Mouse (Mus musculus) heart, adult 9 months (tissue): ENCODE results near the gene Mxi1.

ENCODE experiments used
- DNase-seq, 2 experiments: peaks; one replicate each; pipeline ENCODE4 v3.0.0; 2022; ENCODE audit warnings: low spot score in 2 of 2

Mxi1 gene

GRCm38 (mm10) chr19:53310348-53310747 lies at the start of gene Mxi1:
Gene Mxi1, plus strand, starts transcription at chr19:53310518.
- peak; percentile 84 to 86 for DNase-seq

- no peak for DNase-seq
Observed at GRCm38 (mm10) chr19:53260828-53261227, 49.5 kb upstream of the Mxi1 start.

GRCm38 (mm10) chr19:53262061-53262460 lies 48.3 kb upstream of the Mxi1 start:
- no peak for DNase-seq

- no peak for DNase-seq
Observed at GRCm38 (mm10) chr19:53263859-53264733, 46.2 kb upstream of the Mxi1 start.

DNA sequence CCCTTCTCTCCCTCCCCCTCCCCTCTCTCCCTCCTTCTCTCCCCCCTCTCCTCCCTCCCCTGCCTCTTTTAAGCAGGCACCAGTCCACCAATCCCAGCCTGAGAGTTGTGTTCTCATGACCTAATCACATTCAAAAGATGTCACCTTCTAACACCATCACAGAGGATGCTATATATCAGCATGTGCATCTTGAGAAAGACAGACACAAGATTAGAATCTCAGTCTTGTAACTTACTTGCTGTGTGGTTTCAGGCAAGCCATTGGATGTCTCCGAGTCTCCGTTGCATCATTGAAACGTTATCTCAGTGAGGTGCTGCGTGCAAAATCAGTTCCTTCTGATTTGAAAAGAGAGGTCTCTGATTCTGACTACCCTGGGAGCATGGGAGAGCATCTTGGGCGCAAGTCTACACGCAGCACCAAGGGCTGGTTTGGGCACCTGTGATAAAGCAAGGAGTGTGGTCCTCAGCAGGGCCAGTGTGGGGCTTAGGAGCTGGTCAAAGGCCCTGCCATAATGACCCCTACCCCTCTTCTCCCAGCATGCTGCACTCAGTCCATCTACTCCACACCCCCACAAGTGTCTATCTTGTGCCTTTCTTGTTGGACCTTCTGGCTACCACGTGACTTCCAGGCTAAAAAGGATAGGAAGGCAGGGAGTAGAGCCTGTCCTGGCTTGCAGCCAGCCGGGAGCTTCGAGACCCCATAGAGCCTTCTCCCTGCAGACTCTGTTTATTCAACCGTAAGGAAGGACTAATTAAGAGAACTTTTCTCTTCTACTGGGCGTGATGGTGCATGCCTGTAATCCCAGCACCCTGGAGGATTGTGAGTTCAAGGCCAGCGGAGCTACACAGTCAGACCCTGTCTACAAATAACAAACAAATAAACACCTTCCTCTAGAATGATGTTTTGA lies 45.2 kb upstream of the Mxi1 start:
- DNase-seq = no peak

DNA sequence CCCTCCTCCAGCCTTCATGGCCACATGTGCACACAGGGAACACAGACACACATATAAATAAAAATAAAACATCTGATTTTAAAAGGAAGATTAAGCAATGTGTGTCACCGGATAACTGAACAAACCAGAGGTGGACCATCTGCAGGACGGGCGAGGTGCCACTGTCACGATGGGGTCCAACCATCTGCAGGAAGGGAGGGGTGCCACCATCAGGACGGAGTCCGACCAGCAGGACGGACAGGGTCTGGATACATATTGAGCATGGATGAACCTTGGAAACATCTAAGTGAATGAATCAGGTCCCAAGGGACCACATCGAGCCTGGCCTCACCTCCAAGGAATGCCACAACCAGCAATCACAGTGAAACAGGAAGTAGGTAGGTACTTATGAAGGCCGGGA lies 43.0 kb upstream of the Mxi1 start:
- DNase-seq = no peak

DNA sequence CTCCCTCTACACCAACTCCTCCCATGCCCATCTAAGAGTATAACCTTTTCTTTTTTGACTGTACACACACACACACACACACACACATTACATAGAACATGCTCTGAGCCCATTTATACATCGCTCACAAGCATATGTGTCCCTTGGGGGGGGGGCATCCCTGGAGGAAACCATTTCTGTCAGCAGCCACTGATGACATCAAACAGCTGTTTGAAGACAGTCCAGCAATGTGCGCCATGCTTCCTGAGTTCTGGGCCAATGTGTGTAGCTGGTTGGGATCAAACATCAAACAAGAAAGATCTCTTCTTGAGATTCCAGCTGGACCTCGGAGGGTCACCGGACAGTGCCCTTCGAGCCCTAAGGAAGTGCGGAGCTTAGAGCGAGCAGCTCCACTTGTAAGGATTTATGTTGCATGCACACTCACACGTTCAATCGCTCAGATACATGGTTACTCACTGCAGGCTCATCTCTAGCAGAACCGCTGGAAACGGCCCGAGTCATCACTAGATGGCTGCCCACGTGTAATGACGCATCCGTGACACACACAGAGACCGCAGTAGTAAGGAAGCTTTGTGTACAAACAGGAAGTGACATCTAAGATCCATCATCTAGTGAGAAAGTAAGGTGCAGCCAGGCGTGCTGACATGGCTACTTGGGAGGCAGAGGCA lies 37.1 kb upstream of the Mxi1 start:
- no peak for DNase-seq

GRCm38 (mm10) chr19:53273781-53274428 lies 36.4 kb upstream of the Mxi1 start:
- no peak for DNase-seq

GRCm38 (mm10) chr19:53275204-53275603 lies 35.1 kb upstream of the Mxi1 start:
- no peak for DNase-seq

GRCm38 (mm10) chr19:53276902-53277707 lies 33.2 kb upstream of the Mxi1 start:
- no peak for DNase-seq

GRCm38 (mm10) chr19:53278491-53279415 lies 31.6 kb upstream of the Mxi1 start:
- DNase-seq = peak; percentile 56 to 64

GRCm38 (mm10) chr19:53280254-53280653 lies 30.1 kb upstream of the Mxi1 start:
- no peak for DNase-seq

DNA sequence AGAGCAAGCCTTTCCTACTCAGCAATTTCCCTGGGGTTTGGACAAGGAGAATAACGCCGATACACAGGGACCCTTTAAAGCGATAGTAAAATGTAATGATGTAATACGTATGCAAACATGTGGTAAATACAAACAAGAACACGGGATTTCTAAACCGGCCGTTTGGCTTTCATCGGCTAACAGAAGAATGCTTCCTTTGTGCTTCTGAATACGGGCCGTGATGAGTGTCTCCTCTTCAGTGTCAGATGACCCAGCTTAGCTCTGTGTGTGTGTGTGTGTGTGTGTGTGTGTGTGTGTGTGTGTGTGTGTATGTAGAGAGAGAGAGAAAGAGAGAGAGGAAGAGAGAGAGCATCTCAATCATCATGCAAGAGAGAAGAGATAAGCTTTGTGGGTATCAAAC lies 27.7 kb upstream of the Mxi1 start:
- no peak for DNase-seq

DNA sequence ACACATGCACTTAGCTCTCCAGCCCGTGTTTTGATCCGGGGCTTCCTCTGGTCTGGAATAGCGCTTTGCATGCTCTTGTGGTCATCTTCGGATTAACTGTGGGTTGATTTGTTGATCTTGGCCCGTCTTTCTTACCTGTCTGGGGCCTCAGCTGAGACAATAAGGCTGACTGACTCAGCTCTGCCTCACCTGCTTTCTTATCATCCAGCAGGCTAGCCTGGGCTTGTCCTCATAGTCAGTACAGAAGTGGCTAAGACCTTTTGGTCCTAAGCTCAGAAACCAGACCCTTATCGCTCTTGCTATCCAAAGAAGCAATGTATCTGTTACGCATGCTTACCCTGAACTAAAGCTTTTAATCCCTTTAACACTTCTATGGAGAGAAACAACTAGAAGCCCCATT lies 26.6 kb upstream of the Mxi1 start:
- no peak for DNase-seq

DNA sequence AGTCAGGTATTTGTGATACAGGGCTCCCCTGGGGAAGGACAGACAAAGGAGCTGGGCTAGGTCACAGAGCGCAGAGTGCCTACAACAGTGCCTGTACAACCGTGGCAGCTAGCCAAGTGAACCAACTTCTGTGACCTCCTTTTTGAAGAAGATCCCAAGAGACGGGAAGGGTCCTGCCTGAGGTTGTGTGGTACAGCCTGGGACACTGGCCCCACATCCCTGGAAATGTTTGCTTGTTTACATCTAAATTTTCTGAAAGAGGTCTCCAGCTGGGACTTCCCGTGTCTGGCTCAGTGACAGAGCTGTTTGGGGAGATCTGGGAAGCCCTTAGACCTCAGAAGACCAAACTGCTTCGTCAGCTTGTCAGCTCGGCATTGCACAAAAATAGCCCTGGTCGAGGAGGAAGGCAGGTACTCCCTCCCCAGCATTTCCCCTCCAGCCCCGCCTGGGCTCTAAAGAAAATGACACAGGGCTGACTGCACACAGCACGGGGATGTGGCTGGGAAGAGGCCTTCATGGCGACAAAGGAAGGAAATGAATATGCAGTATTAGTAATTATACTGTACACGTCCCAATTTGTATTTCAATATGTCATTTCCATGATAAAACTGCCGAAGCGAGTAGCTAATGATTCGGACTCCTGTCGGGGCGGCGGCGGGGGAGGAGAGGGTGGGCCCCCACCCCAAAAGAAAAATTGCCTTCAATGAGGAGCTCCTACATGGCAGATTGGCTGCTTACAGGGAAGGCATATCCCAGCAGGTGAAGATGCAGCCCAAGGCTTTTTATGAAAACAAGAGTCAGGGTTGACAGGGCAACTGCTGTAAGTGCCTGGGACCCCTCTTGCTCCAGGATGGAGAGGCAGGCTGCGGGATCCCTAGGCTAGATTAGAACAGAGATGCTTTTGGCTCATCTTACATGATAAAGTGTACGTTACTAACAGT lies 25.8 kb upstream of the Mxi1 start:
- peak; percentile 43 to 52 for DNase-seq

DNA sequence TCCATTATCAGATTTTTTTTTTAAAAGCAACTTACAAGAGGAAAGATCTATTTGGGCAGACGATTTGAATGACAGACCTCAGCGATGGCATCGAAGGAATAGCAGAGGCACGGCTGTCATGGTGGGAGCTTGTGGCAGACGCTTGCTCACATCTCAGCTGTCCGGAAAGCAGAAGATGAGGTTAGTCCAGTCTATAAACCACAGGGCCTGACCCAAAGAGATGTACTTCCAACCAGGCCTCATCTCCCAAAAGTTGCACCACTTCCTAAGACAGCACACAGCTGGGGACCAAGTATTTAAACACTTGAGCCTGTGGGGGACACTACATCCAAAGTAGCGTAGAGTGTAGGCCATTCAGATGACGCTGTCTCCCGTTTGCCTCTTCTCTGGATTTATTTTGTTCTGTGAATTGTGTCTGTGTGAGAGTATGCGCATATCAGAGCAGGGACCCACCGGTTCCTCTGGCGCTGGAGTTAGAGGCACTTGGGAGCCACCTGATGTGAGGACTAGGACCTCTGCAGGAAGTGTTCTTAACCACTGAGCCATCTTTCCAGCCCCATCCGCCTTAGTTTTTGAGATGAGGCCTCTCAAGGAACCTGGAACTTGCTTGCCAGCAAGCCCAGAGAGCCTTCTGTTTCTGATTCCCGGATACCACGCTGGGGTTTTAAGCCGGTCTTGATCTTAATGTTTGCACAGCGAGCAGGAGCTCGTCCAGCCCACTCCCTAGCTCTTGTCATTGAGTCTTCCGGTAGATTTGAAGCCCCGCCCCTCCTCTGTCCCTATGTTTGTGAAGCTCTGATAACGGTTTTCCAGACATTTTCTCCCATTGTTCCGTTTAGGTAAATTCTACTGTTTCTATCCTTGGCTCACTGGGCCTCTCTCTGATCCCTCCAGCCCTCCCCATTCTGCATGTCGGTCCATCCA lies 13.7 kb upstream of the Mxi1 start:
- no peak for DNase-seq

DNA sequence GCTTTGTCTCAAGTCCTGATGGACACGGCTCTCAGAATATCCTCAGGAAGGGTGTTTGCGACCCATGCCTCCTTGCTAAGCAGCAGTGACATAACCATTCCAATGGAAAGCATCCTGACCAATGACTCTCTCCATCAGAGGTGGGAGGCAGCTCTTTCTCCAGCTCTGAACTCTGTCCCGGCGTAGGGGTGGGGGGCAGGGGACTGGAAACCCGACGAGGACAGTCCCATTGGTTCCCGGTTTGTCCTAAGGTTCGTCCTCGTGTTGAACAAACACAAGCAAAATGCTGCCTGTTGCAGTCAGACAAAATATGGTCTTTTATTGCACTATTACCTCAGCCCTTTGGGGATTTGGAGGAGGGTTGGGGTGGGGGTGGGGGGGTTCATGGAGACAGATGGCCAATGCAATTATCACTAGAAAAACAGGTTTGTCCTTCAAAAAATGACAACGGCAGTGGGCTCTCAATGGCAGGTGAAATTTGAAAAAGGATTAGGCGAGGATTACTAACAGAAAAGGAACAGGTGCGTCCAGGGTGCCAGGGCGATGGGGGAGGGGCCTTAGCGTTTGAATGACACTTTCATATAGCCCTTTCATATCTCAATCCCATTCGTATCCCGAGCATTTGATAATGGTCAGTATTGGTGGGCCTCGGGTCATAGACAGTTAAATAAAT lies 11.0 kb upstream of the Mxi1 start:
- no peak for DNase-seq
